In the genomic region with DNA sequence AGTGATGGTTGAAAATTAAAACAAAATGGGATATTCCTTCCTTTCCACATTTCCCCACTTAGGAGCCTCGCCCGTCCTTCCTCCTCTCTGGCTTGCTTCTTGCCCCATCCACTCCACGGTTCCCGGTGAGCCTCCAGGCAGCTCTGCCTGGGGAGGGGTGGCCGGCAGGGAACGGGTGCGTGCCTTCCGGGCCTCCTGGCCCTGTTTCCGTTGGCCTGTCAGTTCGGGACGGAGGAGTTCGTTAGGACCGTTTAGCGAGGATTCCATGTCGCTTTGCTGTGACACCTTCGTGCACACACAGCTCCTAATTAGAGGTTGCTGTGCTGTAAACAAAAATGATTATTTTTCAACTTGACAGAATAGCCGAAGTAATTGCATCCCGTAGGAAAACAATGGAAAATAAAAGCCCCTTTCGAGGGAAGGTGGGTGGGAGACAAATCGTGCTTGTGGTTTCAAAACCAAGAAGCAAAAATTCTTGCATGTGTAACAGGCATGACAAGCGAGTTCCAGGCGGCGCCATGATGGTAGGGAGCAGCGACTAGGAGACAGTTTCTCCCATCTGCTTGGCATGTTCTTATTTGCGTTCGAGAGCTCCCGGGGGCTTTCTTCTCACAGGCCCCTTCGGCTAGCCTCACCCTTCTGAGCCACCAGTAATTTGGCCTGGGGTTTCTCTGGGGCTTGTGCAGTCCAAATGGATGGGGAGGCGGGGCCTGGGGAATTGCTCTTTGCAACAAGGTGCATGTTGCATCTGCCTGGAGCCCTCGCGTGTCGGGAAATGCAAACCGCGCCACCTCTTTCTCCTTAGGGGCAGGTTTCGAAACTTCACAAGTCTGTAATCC, we compare ENCODE assay signal across 8 mouse cellular contexts. TPM values are rescaled to one million over a fixed set of nuclear protein-coding genes. Genes with fewer than 3 reads are reported as not detected.
DNase-seq lines count a peak whose midpoint lies in the region; ATAC-seq lines count a peak whose summit lies in the region.

No protein-coding gene starts in this region.

- H3K4me3 ChIP-seq in lung, embryonic 16.5 days (ENCODE audit: low read length): peak overlapping the region; percentile 29
- H3K4me3 ChIP-seq in hindbrain, embryonic 15.5 days: peak overlapping the region; percentile 86

- ATAC-seq in lung, embryonic 16.5 days (ENCODE audit: low read depth): no peak
- ATAC-seq in hindbrain, embryonic 15.5 days (ENCODE audit: low FRiP score, low read depth): peak; percentile 10; the same call in 1 of the 2 replicates

- no peaks in the 10 kb centered on the region for H3K36me3 ChIP-seq in lung, embryonic 16.5 days (ENCODE audit: control insufficient read depth, insufficient read depth, low read length)
- H3K36me3 ChIP-seq in hindbrain, embryonic 15.5 days: peaks cover 2% of the 10 kb centered on the region; the same call in 1 of the 2 replicates

- H3K27me3 ChIP-seq in lung, embryonic 16.5 days (ENCODE audit: control insufficient read depth, insufficient read depth, low read depth, low read length): peaks cover 44% of the 10 kb centered on the region
- no peaks in the 10 kb centered on the region for H3K27me3 ChIP-seq in hindbrain, embryonic 15.5 days

- DNase-seq in embryo, embryonic 10 days (ENCODE audit: low spot score): peak; percentile 20
- DNase-seq in embryo, embryonic 11 days: no peak
- no peak for DNase-seq in lung, postnatal 25 days (ENCODE audit: low spot score)
- DNase-seq in neural tube, embryonic 10.5 days (ENCODE audit: extremely low spot score, low spot score): peak; percentile 27
- no peak for DNase-seq in yolk sac, embryonic 10.5 days (ENCODE audit: low spot score)
- DNase-seq in left cerebral cortex, adult 18-20 months (ENCODE audit: low spot score in 2 of 2): no peak

- no peaks in the 10 kb centered on the region for H3K9me3 ChIP-seq in lung, embryonic 16.5 days (ENCODE audit: control insufficient read depth, low read length)
- H3K9me3 ChIP-seq in hindbrain, embryonic 15.5 days: no peaks in the 10 kb centered on the region

- H3K27ac ChIP-seq in lung, embryonic 16.5 days (ENCODE audit: low read length): no peak overlapping the region
- peak overlapping the region; percentile 99 for H3K27ac ChIP-seq in hindbrain, embryonic 15.5 days (replicated peaks)

- no peak overlapping the region for H3K9ac ChIP-seq in lung, embryonic 16.5 days (ENCODE audit: low read length)
- H3K9ac ChIP-seq in hindbrain, embryonic 15.5 days: peak overlapping the region; percentile 95

- H3K4me1 ChIP-seq in lung, embryonic 16.5 days (replicated peaks; ENCODE audit: control insufficient read depth, insufficient read depth, low read length): peaks cover 11% of the 10 kb centered on the region; the same call in 1 of the 2 replicates
- peaks cover 45% of the 10 kb centered on the region for H3K4me1 ChIP-seq in hindbrain, embryonic 15.5 days (replicated peaks)

- 10% methylated on average over 35 of the region's 35 CpGs for WGBS in lung, embryonic 16.5 days
- 2% methylated on average over 35 of the region's 35 CpGs for WGBS in hindbrain, embryonic 15.5 days

- peak overlapping the region; percentile 40 for H3K4me2 ChIP-seq in lung, embryonic 16.5 days (ENCODE audit: low read depth, low read length)
- H3K4me2 ChIP-seq in hindbrain, embryonic 15.5 days: peak overlapping the region; percentile 79

RNA-seq across cellular contexts. Expression of gene Gnao1, which starts 3.0 kb away (rescaled TPM):
- 3.7 and 4.7 TPM in 2 replicates for polyA plus RNA-seq in lung, embryonic 16.5 days (2015; fragmentation: Nextera tagmentation; extraction: Ambion mirVana)
- polyA plus RNA-seq in hindbrain, embryonic 15.5 days (2015; fragmentation: Nextera tagmentation; extraction: Ambion mirVana): 225 and 267 TPM in 2 replicates
- 100 to 1,000 TPM; 659 to 709 TPM for total RNA-seq in left cerebral cortex, adult 18-20 months (2021)

Comparison
In these comparisons a context has a peak if more than half of its experiments do, and no peak if none do; other contexts are left out.
1. DNase-seq: peak in embryo, embryonic 10 days (single experiment) and neural tube, embryonic 10.5 days (single experiment); none in embryo, embryonic 11 days (single experiment), lung, postnatal 25 days (single experiment), yolk sac, embryonic 10.5 days (single experiment) and left cerebral cortex, adult 18-20 months (0 of 2).
2. RNA of gene Gnao1, which starts 3.0 kb away (polyA plus RNA-seq): 225 to 267 TPM in hindbrain, embryonic 15.5 days; 3.7 to 4.7 TPM in lung, embryonic 16.5 days; every median in the first group is over 10 times any median in the second.